Mouse (Mus musculus): ENCODE measurements at regions not wholly inside any gene's neighbourhood (a gene's known extent, or its start where the extent isn't known, plus 50 kb on each side); places are given as distances from the start of the nearest gene placed in this dataset.

GRCm38 (mm10) chr8:49361443-49361842, 517.7 kb upstream of the Tenm3 start:
- TF ChIP-seq EP300 (IDR thresholded peaks at IDR 0.05; ENCODE audit: insufficient read depth, low read depth, low read length) (no peak), POLR2A (IDR thresholded peaks at IDR 0.05; ENCODE audit: insufficient read depth, low read length) (no peak)
